Mouse (Mus musculus) hindbrain, embryonic 14.5 days (tissue): ENCODE data around the gene Cox16. TPM values are rescaled to one million over a fixed set of nuclear protein-coding genes. Genes with fewer than 3 reads are reported as not detected.
"Not testable (repeated sequence)": the region's sequence is repeated elsewhere in the genome, so short reads cannot be mapped to it uniquely, and the experiment has no call there.

Experiments used
- ATAC-seq: fragments of 200-750 bp; cut with Nextera tagmentation; 2 replicates; pipeline ENCODE4 v1.8.0; 2017; ENCODE audit warnings: moderate number of reproducible peaks, mild to moderate bottlenecking, moderate TSS enrichment, moderate library complexity; ENCODE audit not compliant: low FRiP score
- DNase-seq: peaks from one replicate; pipeline ENCODE4 v3.0.0-alpha.2; 2015; ENCODE audit warnings: low spot score
- H3K27ac ChIP-seq: fragments of 300-500 bp; sonication (generic); 2 replicates; pipeline ENCODE4 v1.5.1; 2014; ENCODE audit warnings: mild to moderate bottlenecking, moderate library complexity
- H3K27me3 ChIP-seq: fragments of 300-500 bp; sonication (generic); 2 replicates; pipeline ENCODE4 v1.6.1; 2014; ENCODE audit warnings: mild to moderate bottlenecking, low read length, mixed read lengths; ENCODE audit not compliant: control insufficient read depth, insufficient read depth
- H3K36me3 ChIP-seq: fragments of 300-500 bp; sonication (generic); replicated peaks from 2 replicates; pipeline ENCODE4 v1.6.1; 2014; ENCODE audit not compliant: control insufficient read depth, insufficient read depth
- H3K4me1 ChIP-seq: fragments of 300-500 bp; sonication (generic); replicated peaks from 2 replicates; pipeline ENCODE4 v1.6.1; 2014; ENCODE audit warnings: antibody characterized with exemption, low read length, mixed read lengths; ENCODE audit not compliant: control insufficient read depth, insufficient read depth
- H3K4me2 ChIP-seq: fragments of 300-500 bp; sonication (generic); replicated peaks from 2 replicates; pipeline ENCODE4 v1.6.1; 2014; ENCODE audit warnings: mild to moderate bottlenecking, moderate library complexity
- H3K4me3 ChIP-seq: fragments of 300-500 bp; sonication (generic); replicated peaks from 2 replicates; pipeline ENCODE4 v1.5.1; 2014; ENCODE audit warnings: mild to moderate bottlenecking, low read length
- H3K9ac ChIP-seq: fragments of 300-500 bp; sonication (generic); 2 replicates; pipeline ENCODE4 v1.6.1; 2014
- H3K9me3 ChIP-seq: fragments of 300-500 bp; sonication (generic); 2 replicates; pipeline ENCODE4 v1.6.1; 2016; ENCODE audit warnings: low read length; ENCODE audit not compliant: control insufficient read depth
- WGBS: fragments of 180-500 bp; shearing (Covaris S2); extraction: QIAGEN DNeasy Blood & Tissue Kit; methylation state at CpG from one replicate; pipeline ENCODE4 v1.1.7; 2014; 5-methylcytosine and 5-hydroxymethylcytosine counted together
- polyA plus RNA-seq: library from polyadenylated mRNA; unstranded; fragments of >200 nt; fragmentation: Nextera tagmentation; extraction: Ambion mirVana; gene quantifications from 2 replicates; pipeline ENCODE4 v1.2.1, GENCODE M21; 2014

The Cox16 gene
- polyA plus RNA-seq, 1 experiment from 2014 or later = 136 TPM

GRCm38 (mm10) chr12:81459051-81459450, 25.9 kb downstream of the Cox16 start:
- H3K4me3 ChIP-seq, H3K4me2 ChIP-seq, H3K36me3 ChIP-seq, H3K27ac ChIP-seq, ATAC-seq, H3K4me1 ChIP-seq, H3K9ac ChIP-seq, DNase-seq, H3K27me3 ChIP-seq: not testable (repeated sequence)
- 96% methylated on average over 7 of the region's 7 CpGs for WGBS
- H3K9me3 ChIP-seq = peaks cover 13% of the 10 kb centered on the region

GRCm38 (mm10) chr12:81438985-81439384, 45.9 kb downstream of the Cox16 start:
- not testable (repeated sequence) for H3K36me3 ChIP-seq, ATAC-seq, H3K9ac ChIP-seq, H3K9me3 ChIP-seq, H3K4me2 ChIP-seq, H3K27ac ChIP-seq, H3K4me1 ChIP-seq, DNase-seq, H3K27me3 ChIP-seq, H3K4me3 ChIP-seq
- 97% methylated on average over 9 of the region's 9 CpGs for WGBS

GRCm38 (mm10) chr12:81434778-81435177, 50.1 kb downstream of the Cox16 start:
- not testable (repeated sequence) for ATAC-seq, H3K4me2 ChIP-seq, H3K27me3 ChIP-seq, DNase-seq, H3K27ac ChIP-seq, H3K4me3 ChIP-seq, H3K36me3 ChIP-seq, H3K9me3 ChIP-seq, H3K4me1 ChIP-seq, H3K9ac ChIP-seq
- WGBS = 99% methylated on average over 2 of the region's 2 CpGs

- H3K9ac ChIP-seq = no peak within 1 kb of the TSS
- 97% methylated on average over 1 of the region's 1 CpGs for WGBS
- no peak within 1 kb of the TSS for H3K4me2 ChIP-seq
- H3K27me3 ChIP-seq = no peaks in the 10 kb centered on the region
- no peaks in the 10 kb centered on the region for H3K4me1 ChIP-seq
- no peak for DNase-seq
- H3K4me3 ChIP-seq = no peak within 1 kb of the TSS
- H3K9me3 ChIP-seq = peaks cover 12% of the 10 kb centered on the region; the same call in 1 of the 2 replicates
- no peak for ATAC-seq
- 0 out of 2 replicates have a peak, but pooled peaks cover 7% of the 10 kb centered on the region for H3K36me3 ChIP-seq
- no peak within 1 kb of the TSS for H3K27ac ChIP-seq
These were observed 63.1 kb downstream of the Cox16 start, which contains the start of gene Adam4 for GRCm38 (mm10) chr12:81421846-81422245. TSS of gene Adam4 (minus strand) at chr12:81421946.

- 91% methylated on average over 3 of the region's 3 CpGs for WGBS
- no peaks in the 10 kb centered on the region for H3K27me3 ChIP-seq
- H3K27ac ChIP-seq = no peak overlapping the region
- no peak for ATAC-seq
- no peak overlapping the region for H3K4me2 ChIP-seq
- H3K4me1 ChIP-seq = no peaks in the 10 kb centered on the region
- no peak for DNase-seq
- H3K9me3 ChIP-seq = no peaks in the 10 kb centered on the region
- H3K36me3 ChIP-seq = no peaks in the 10 kb centered on the region
- H3K4me3 ChIP-seq = no peak overlapping the region
- H3K9ac ChIP-seq = no peak overlapping the region
These were observed 71.7 kb downstream of the Cox16 start for GRCm38 (mm10) chr12:81413211-81413610.

GRCm38 (mm10) chr12:81408966-81409365, 76.0 kb downstream of the Cox16 start:
- Histone ChIP-seq H3K27me3 (no peaks in the 10 kb centered on the region), H3K4me2 (no peak overlapping the region), H3K36me3 (no peaks in the 10 kb centered on the region), H3K4me3 (no peak overlapping the region), H3K9ac (no peak overlapping the region), H3K9me3 (no peaks in the 10 kb centered on the region), H3K27ac (no peak overlapping the region), H3K4me1 (no peaks in the 10 kb centered on the region)
- ATAC-seq (no peak), DNase-seq (no peak)
- WGBS = 90% methylated on average over 3 of the region's 3 CpGs

GRCm38 (mm10) chr12:81402187-81402586, 82.7 kb downstream of the Cox16 start:
- Histone ChIP-seq H3K4me1 (no peaks in the 10 kb centered on the region), H3K4me3 (no peak overlapping the region), H3K9me3 (no peaks in the 10 kb centered on the region), H3K27me3 (no peaks in the 10 kb centered on the region), H3K27ac (no peak overlapping the region), H3K9ac (no peak overlapping the region), H3K4me2 (no peak overlapping the region), H3K36me3 (no peaks in the 10 kb centered on the region)
- ATAC-seq (no peak), DNase-seq (peak; percentile 86)
- 26% methylated on average over 1 of the region's 1 CpGs for WGBS

GRCm38 (mm10) chr12:81379364-81379763, 105.6 kb downstream of the Cox16 start, which contains the start of gene Gm4787:
TSS of gene Gm4787 (minus strand) at chr12:81379464.
- H3K9ac ChIP-seq, H3K4me1 ChIP-seq, DNase-seq, H3K9me3 ChIP-seq, H3K36me3 ChIP-seq, H3K4me2 ChIP-seq, H3K27ac ChIP-seq, H3K27me3 ChIP-seq, ATAC-seq, H3K4me3 ChIP-seq: not testable (repeated sequence)
- WGBS = 58% methylated on average over 1 of the region's 1 CpGs

GRCm38 (mm10) chr12:81333841-81334240, 151.1 kb downstream of the Cox16 start:
- Histone ChIP-seq H3K9me3 (no peaks in the 10 kb centered on the region), H3K4me3 (peak overlapping the region; percentile 82), H3K27me3 (no peaks in the 10 kb centered on the region; the same call in 1 of the 2 replicates), H3K4me1 (peaks cover 11% of the 10 kb centered on the region; the same call in 1 of the 2 replicates), H3K4me2 (peak overlapping the region; percentile 95), H3K36me3 (no peaks in the 10 kb centered on the region), H3K27ac (peak overlapping the region; percentile 94), H3K9ac (peak overlapping the region; percentile 94)
- DNase-seq = no peak
- 66% methylated on average over 5 of the region's 5 CpGs for WGBS
- no peak for ATAC-seq
